Mouse (Mus musculus) heart, embryonic 12.5 days (tissue): ENCODE measurements around the gene Rpa3. TPM values are rescaled to one million over a fixed set of nuclear protein-coding genes. Genes with fewer than 3 reads are reported as not detected.

Experiments used
- ATAC-seq: fragments of 200-750 bp; cut with Nextera tagmentation; 2 replicates; pipeline ENCODE4 v1.8.0; 2017; ENCODE audit warnings: moderate TSS enrichment, moderate library complexity; ENCODE audit not compliant: insufficient number of reproducible peaks, low FRiP score
- H3K27ac ChIP-seq: fragments of 300-500 bp; sonication (generic); 2 replicates; pipeline ENCODE4 v1.5.1; 2016; ENCODE audit warnings: mild to moderate bottlenecking, moderate library complexity; ENCODE audit not compliant: poor library complexity, severe bottlenecking
- H3K27me3 ChIP-seq: fragments of 300-500 bp; sonication (generic); replicated peaks from 2 replicates; pipeline ENCODE4 v1.6.1; 2016; ENCODE audit warnings: mild to moderate bottlenecking, moderate library complexity
- H3K36me3 ChIP-seq: fragments of 300-500 bp; sonication (generic); 2 replicates; pipeline ENCODE4 v1.6.1; 2016; ENCODE audit warnings: mild to moderate bottlenecking, moderate library complexity
- H3K4me1 ChIP-seq: fragments of 300-500 bp; sonication (generic); replicated peaks from 2 replicates; pipeline ENCODE4 v1.6.1; 2016; ENCODE audit warnings: mild to moderate bottlenecking
- H3K4me2 ChIP-seq: fragments of 300-500 bp; sonication (generic); 2 replicates; pipeline ENCODE4 v1.6.1; 2016; ENCODE audit warnings: mild to moderate bottlenecking, moderate library complexity
- H3K4me3 ChIP-seq: fragments of 300-500 bp; sonication (generic); 2 replicates; pipeline ENCODE4 v1.5.1; 2016; ENCODE audit warnings: mild to moderate bottlenecking
- H3K9ac ChIP-seq: fragments of 300-500 bp; sonication (generic); 2 replicates; pipeline ENCODE4 v1.6.1; 2016; ENCODE audit warnings: mild to moderate bottlenecking, moderate library complexity
- H3K9me3 ChIP-seq: fragments of 300-500 bp; sonication (generic); replicated peaks from 2 replicates; pipeline ENCODE4 v1.6.1; 2016; ENCODE audit warnings: mild to moderate bottlenecking, moderate library complexity
- WGBS: fragments of 180-500 bp; shearing (Covaris S2); methylation state at CpG from one replicate; pipeline ENCODE4 v1.1.7; 2016; 5-methylcytosine and 5-hydroxymethylcytosine counted together
- polyA plus RNA-seq: library from polyadenylated mRNA; unstranded; fragments of >200 nt; fragmentation: Nextera tagmentation; extraction: Ambion mirVana; gene quantifications from 2 replicates; pipeline ENCODE4 v1.2.1, GENCODE M21; 2016

Rpa3 gene
- polyA plus RNA-seq, result 135 and 141 TPM in 2 replicates

- peaks cover 8% of the 10 kb centered on the region; the same call in 1 of the 2 replicates for H3K4me1 ChIP-seq
- no peaks in the 10 kb centered on the region for H3K27me3 ChIP-seq
- peak within 1 kb of the TSS; percentile 71 for H3K4me3 ChIP-seq
- H3K27ac ChIP-seq, result peak within 1 kb of the TSS; percentile 68
- under 1% methylated on average over 64 of the region's 64 CpGs for WGBS
- peak within 1 kb of the TSS; percentile 81 for H3K9ac ChIP-seq
- H3K36me3 ChIP-seq, result peaks cover 9% of the 10 kb centered on the region
- H3K4me2 ChIP-seq, result peak within 1 kb of the TSS; percentile 88
- no peaks in the 10 kb centered on the region for H3K9me3 ChIP-seq
- peak; percentile 100 for ATAC-seq
These were observed at the start of gene Rpa3, which contains the start of the genes Umad1 and Gm45062 for GRCm38 (mm10) chr6:8259004-8259666. Rpa3 (minus strand) TSS chr6:8259173. Umad1 (plus strand) TSS chr6:8259288. Gm45062 (plus strand) TSS chr6:8259450.

DNA sequence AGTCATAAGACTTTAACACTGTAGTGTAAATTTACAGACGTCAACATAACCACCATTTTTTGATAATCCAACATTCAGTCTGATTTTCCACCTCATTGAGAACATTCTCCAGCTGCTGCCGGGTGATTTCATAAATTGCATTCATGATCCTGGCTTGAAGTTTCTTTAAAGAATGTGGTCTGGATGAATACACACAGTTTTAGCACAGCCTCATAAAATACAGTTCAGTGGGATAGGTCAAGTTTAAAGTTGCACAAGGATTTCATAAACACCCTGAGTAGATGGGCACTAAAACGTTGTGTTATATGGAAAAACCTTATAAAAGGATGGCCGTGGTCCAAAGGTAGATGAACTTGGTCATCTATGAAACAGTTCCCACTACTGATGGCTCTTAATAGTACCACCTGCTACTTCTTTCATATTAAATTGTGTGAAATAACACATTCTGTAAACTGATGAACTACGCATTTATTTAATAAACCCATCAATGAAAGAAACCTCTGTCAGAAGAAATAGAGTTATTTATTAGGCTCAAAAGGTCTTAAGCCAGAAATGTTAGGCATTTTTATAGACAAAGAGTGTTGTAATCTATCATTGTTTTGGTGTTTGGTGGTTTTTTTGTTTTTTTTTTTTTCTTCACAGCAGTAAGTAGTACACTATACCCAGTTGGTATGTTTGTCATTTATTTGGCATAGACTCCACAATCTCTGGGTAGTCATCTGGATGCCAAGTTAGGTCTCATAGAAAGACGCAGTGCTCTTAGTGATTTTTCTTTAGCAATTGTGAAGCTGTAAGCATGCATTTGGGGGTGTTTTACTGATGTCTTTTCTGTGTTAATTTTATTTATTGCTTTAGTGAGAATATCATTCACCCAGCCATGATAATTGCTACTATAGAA is 49.2 kb upstream of the Rpa3 start:
- Histone ChIP-seq H3K27ac (no peak overlapping the region), H3K27me3 (no peaks in the 10 kb centered on the region), H3K4me3 (no peak overlapping the region), H3K9ac (no peak overlapping the region), H3K36me3 (no peaks in the 10 kb centered on the region), H3K4me2 (no peak overlapping the region), H3K4me1 (no peaks in the 10 kb centered on the region), H3K9me3 (no peaks in the 10 kb centered on the region)
- ATAC-seq, result no peak
- 83% methylated on average over 6 of the region's 6 CpGs for WGBS

DNA sequence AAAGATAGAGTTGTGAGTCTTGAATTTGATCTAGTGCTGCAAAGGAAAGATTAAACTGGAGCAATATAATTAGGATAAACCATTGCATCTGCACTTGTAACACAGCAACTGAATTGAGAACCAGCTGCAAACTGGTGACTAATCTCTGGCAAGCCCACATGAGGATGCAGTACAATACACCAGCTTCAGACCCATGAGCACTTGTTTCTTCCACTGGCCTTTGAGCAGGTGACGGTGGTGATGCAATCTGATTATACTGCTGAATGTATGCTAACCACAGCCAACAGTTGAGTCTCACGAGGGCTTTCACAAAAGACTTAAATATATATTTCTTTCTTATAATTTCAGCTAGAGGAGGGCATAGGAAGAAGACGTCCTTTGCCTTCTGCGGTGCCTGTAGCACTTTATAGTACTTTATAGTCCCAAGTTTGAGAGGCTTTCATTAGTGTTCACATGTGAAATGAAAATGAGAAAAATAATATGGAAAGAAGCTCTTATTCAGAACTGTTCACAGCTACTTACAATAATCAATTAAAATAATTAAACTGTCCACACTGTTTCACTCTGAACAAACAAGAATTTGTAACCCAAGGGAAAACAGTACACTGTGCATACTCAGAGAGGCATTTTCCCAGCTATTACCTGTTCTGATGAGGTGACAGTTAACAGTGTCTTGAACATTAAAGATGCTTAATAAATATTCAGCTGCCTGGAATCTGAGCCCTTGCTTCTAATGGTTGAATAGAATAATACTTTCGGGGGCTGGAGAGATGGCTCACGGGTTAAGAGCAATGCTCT is 40.3 kb upstream of the Rpa3 start:
- ATAC-seq, result no peak
- H3K4me1 ChIP-seq, result no peaks in the 10 kb centered on the region; the same call in 1 of the 2 replicates
- no peaks in the 10 kb centered on the region for H3K27me3 ChIP-seq
- WGBS, result 85% methylated on average over 6 of the region's 6 CpGs
- no peaks in the 10 kb centered on the region for H3K36me3 ChIP-seq
- no peak overlapping the region for H3K9ac ChIP-seq
- H3K9me3 ChIP-seq, result no peaks in the 10 kb centered on the region
- H3K27ac ChIP-seq, result no peak overlapping the region
- no peak overlapping the region for H3K4me3 ChIP-seq
- no peak overlapping the region for H3K4me2 ChIP-seq

- no peak overlapping the region for H3K4me2 ChIP-seq
- H3K36me3 ChIP-seq, result no peaks in the 10 kb centered on the region
- no peaks in the 10 kb centered on the region for H3K4me1 ChIP-seq
- no peaks in the 10 kb centered on the region for H3K27me3 ChIP-seq
- 77% methylated on average over 4 of the region's 4 CpGs for WGBS
- no peak overlapping the region for H3K4me3 ChIP-seq
- ATAC-seq, result no peak
- no peaks in the 10 kb centered on the region for H3K9me3 ChIP-seq
- no peak overlapping the region for H3K27ac ChIP-seq
- H3K9ac ChIP-seq, result no peak overlapping the region
These were observed 35.2 kb upstream of the Rpa3 start for GRCm38 (mm10) chr6:8294048-8294784.

- Histone ChIP-seq H3K27me3 (no peaks in the 10 kb centered on the region), H3K4me1 (no peaks in the 10 kb centered on the region), H3K4me3 (no peak overlapping the region), H3K4me2 (no peak overlapping the region), H3K9me3 (no peaks in the 10 kb centered on the region), H3K27ac (no peak overlapping the region), H3K9ac (no peak overlapping the region), H3K36me3 (no peaks in the 10 kb centered on the region; the same call in 1 of the 2 replicates)
- ATAC-seq, result no peak
- 83% methylated on average over 4 of the region's 4 CpGs for WGBS
These were observed 30.0 kb upstream of the Rpa3 start for GRCm38 (mm10) chr6:8288755-8289580.

DNA sequence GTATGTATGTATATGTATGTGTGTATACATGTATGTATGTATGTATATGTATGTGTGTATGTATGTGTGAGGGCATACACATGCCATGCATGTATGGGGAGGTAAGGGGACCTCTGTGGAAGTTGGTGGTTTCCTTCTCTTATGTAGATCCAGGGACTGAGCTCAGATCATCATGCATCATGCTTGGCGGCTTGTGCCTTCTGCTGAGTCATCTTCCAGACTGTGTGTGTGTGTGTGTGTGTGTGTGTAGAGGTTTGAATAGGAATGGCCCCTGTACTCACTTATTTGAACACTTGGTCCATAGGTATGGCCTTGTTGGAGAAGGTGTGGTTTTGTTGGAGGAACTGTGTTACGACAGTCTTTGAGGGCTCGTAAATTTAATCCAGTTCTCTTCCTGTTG is 27.2 kb upstream of the Rpa3 start:
- ATAC-seq, result no peak
- WGBS, result 96% methylated on average over 3 of the region's 3 CpGs

GRCm38 (mm10) chr6:8285401-8285960 is 26.5 kb upstream of the Rpa3 start:
- no peaks in the 10 kb centered on the region for H3K9me3 ChIP-seq
- H3K4me2 ChIP-seq, result no peak overlapping the region
- no peak overlapping the region for H3K9ac ChIP-seq
- 72% methylated on average over 3 of the region's 3 CpGs for WGBS
- no peak for ATAC-seq
- no peak overlapping the region for H3K4me3 ChIP-seq
- no peak overlapping the region for H3K27ac ChIP-seq
- H3K27me3 ChIP-seq, result no peaks in the 10 kb centered on the region
- no peaks in the 10 kb centered on the region for H3K4me1 ChIP-seq
- no peaks in the 10 kb centered on the region; the same call in 1 of the 2 replicates for H3K36me3 ChIP-seq

More for the DNA sequence above, 27.2 kb upstream of the Rpa3 start:
- H3K9me3 ChIP-seq, result no peaks in the 10 kb centered on the region
- H3K4me1 ChIP-seq, result no peaks in the 10 kb centered on the region
- H3K4me3 ChIP-seq, result no peak overlapping the region
- no peak overlapping the region for H3K27ac ChIP-seq
- no peaks in the 10 kb centered on the region for H3K27me3 ChIP-seq
- H3K9ac ChIP-seq, result no peak overlapping the region
- no peak overlapping the region for H3K4me2 ChIP-seq
- H3K36me3 ChIP-seq, result no peaks in the 10 kb centered on the region; the same call in 1 of the 2 replicates

GRCm38 (mm10) chr6:8283255-8283654 is 24.3 kb upstream of the Rpa3 start:
- Histone ChIP-seq H3K9ac (no peak overlapping the region), H3K4me3 (no peak overlapping the region), H3K27me3 (no peaks in the 10 kb centered on the region), H3K27ac (no peak overlapping the region), H3K36me3 (peaks cover 5% of the 10 kb centered on the region), H3K9me3 (no peaks in the 10 kb centered on the region), H3K4me2 (no peak overlapping the region), H3K4me1 (no peaks in the 10 kb centered on the region)
- 78% methylated on average over 4 of the region's 4 CpGs for WGBS
- ATAC-seq, result no peak

DNA sequence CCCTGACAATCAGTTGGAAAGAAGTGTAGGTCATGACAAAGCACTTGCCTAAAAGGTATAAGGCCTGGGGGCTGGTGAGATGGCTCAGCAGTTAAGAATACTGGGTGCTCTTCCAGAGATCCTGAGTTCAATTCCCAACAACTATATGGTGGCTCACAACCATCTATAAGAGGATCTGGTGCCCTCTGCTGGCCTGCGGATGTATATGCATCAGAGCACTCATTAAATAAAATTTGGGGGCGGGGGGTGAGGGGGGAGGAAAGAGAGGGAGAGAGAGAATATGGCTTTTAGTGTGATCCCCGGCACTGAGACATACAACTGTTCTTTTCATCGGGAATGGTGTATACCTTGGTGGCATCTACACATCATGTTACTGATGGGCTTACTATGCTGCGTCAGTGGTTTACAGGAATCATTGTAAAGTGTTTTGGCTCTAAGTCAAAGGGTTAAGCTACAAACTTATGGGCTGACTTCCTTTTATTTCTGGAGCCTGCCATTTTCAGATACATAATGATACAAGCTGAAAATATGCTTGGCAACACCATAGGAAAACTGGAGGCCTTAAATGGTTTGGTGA is 19.5 kb upstream of the Rpa3 start:
- 77% methylated on average over 5 of the region's 5 CpGs for WGBS
- no peaks in the 10 kb centered on the region for H3K27me3 ChIP-seq
- peaks cover 5% of the 10 kb centered on the region for H3K36me3 ChIP-seq
- H3K4me2 ChIP-seq, result no peak overlapping the region
- no peak for ATAC-seq
- peaks cover 3% of the 10 kb centered on the region; the same call in 1 of the 2 replicates for H3K4me1 ChIP-seq
- H3K9ac ChIP-seq, result no peak overlapping the region
- H3K4me3 ChIP-seq, result no peak overlapping the region
- H3K9me3 ChIP-seq, result no peaks in the 10 kb centered on the region
- H3K27ac ChIP-seq, result no peak overlapping the region
